Mouse (Mus musculus) gastrocnemius, adult 2 months (tissue): Measurements from ENCODE around the gene Stox2. TPM values are rescaled to one million over a fixed set of nuclear protein-coding genes. Genes with fewer than 3 reads are reported as not detected.

Experiments used
- DNase-seq: peaks from one replicate; pipeline ENCODE4 v3.0.0; 2022
- H3K27ac ChIP-seq: fragments of 200-600 bp; 2 replicates; pipeline ENCODE4 v1.8.1; 2022; ENCODE audit warnings: mild to moderate bottlenecking
- H3K4me3 ChIP-seq: fragments of 200-600 bp; 2 replicates; pipeline ENCODE4 v1.8.1; 2022; ENCODE audit warnings: mild to moderate bottlenecking, moderate library complexity
- CTCF ChIP-seq: fragments of 200-600 bp; IDR thresholded peaks from 2 replicates; pipeline ENCODE4 v1.8.1; 2022; ENCODE audit warnings: antibody characterized with exemption, mild to moderate bottlenecking, moderate library complexity
- intact Hi-C: fragments of 180-260 bp; cut with DNase I; formaldehyde crosslinking; loops from one replicate; pipeline ENCODE4 v1.15.1; 2025
- total RNA-seq, 2 experiments: library from RNA; stranded (reverse); gene quantifications; 2 replicates each; pipeline ENCODE4 v1.2.3; 2021

Gene Stox2
- total RNA-seq, 2 experiments from 2014 or later, result 7.3 to 9.5 TPM

GRCm38 (mm10) chr8:47289641-47290040 lies 156.5 kb downstream of the Stox2 start:
- no peak for TF ChIP-seq CTCF
- Histone ChIP-seq H3K4me3 (peak overlapping the region; percentile 95), H3K27ac (peak overlapping the region; percentile 88)
- intact Hi-C loops, result no loop called here
- no peak for DNase-seq

GRCm38 (mm10) chr8:47288866-47289541 lies 157.2 kb downstream of the Stox2 start:
- DNase-seq, result peak; percentile 89
- Histone ChIP-seq H3K4me3 (peak overlapping the region; percentile 95), H3K27ac (peak overlapping the region; percentile 88)
- no peak for TF ChIP-seq CTCF
- intact Hi-C loops, result no loop called here

GRCm38 (mm10) chr8:47288131-47288865 lies 157.9 kb downstream of the Stox2 start:
- H3K4me3 ChIP-seq, result peak overlapping the region; percentile 95
- peak; percentile 62 for DNase-seq
- peak overlapping the region; percentile 88 for H3K27ac ChIP-seq
- intact Hi-C loops, result no loop called here
- TF ChIP-seq CTCF, result no peak

- H3K4me3 ChIP-seq, result peak overlapping the region; percentile 95
- intact Hi-C loops, result no loop called here
- no peak for TF ChIP-seq CTCF
- H3K27ac ChIP-seq, result peak overlapping the region; percentile 88
- peak; percentile 53 for DNase-seq
Measured at GRCm38 (mm10) chr8:47287641-47288130, 158.5 kb downstream of the Stox2 start.

- H3K27ac ChIP-seq, result peak overlapping the region; percentile 88; the same call in 1 of the 2 replicates
- peak overlapping the region; percentile 95 for H3K4me3 ChIP-seq
- intact Hi-C loops, result no loop called here
- no peak for DNase-seq
- no peak for TF ChIP-seq CTCF
Measured at GRCm38 (mm10) chr8:47287201-47287621, 159.0 kb downstream of the Stox2 start.

- no peak overlapping the region for H3K27ac ChIP-seq
- no peak for DNase-seq
- no peak overlapping the region; the same call in 1 of the 2 replicates for H3K4me3 ChIP-seq
- no peak for TF ChIP-seq CTCF
- intact Hi-C loops, result no loop called here
Measured at GRCm38 (mm10) chr8:47286081-47286700, 160.0 kb downstream of the Stox2 start.

- Histone ChIP-seq H3K4me3 (no peak overlapping the region), H3K27ac (no peak overlapping the region)
- intact Hi-C loops, result no loop called here
- TF ChIP-seq CTCF, result no peak
- DNase-seq, result no peak
Measured at GRCm38 (mm10) chr8:47285435-47285834, 160.7 kb downstream of the Stox2 start.

GRCm38 (mm10) chr8:47284329-47285326 lies 161.5 kb downstream of the Stox2 start:
- no peak overlapping the region for H3K27ac ChIP-seq
- TF ChIP-seq CTCF, result no peak
- no peak overlapping the region for H3K4me3 ChIP-seq
- intact Hi-C loops, result no loop called here
- no peak for DNase-seq

GRCm38 (mm10) chr8:47279898-47280297 lies 166.3 kb downstream of the Stox2 start:
- DNase-seq, result no peak
- no peak overlapping the region for H3K27ac ChIP-seq
- no peak overlapping the region for H3K4me3 ChIP-seq
- TF ChIP-seq CTCF, result no peak
- intact Hi-C loops, result no loop called here

GRCm38 (mm10) chr8:47278211-47278610 lies 168.0 kb downstream of the Stox2 start:
- Histone ChIP-seq H3K4me3 (no peak overlapping the region), H3K27ac (no peak overlapping the region)
- no peak for TF ChIP-seq CTCF
- intact Hi-C loops, result no loop called here
- DNase-seq, result no peak

- Histone ChIP-seq H3K27ac (no peak overlapping the region), H3K4me3 (no peak overlapping the region; the same call in 1 of the 2 replicates)
- TF ChIP-seq CTCF, result no peak
- no peak for DNase-seq
- intact Hi-C loops, result no loop called here
Measured at GRCm38 (mm10) chr8:47268931-47269330, 177.2 kb downstream of the Stox2 start.
